In genomic region chr8:87199461-87200131, GRCm38 (mm10) we compare ENCODE assay signal across 11 mouse cellular contexts.
DNase-seq lines count a peak whose midpoint lies in the region; ATAC-seq and TF ChIP-seq lines count a peak whose summit lies in the region.
"Had no signal": no experiment of that assay in that cellular context is flagged by ENCODE, and none has a peak within 500 bp of the region (broad histone marks: within the 10 kb centered on the region; RNA-seq: fewer than 3 reads in every experiment).

No protein-coding gene starts in this region.

- H3K27ac ChIP-seq in lung, embryonic 14.5 days (ENCODE audit: low read depth): no peak overlapping the region
- 0 out of 2 replicates have a peak overlapping the region, but pooled peaks have one; percentile 49 for H3K27ac ChIP-seq in embryonic facial prominence, embryonic 15.5 days (replicated peaks)

- DNase-seq in lung, embryonic 14.5 days: peak; percentile 63
- no peak for DNase-seq in lung, postnatal 14 days
- DNase-seq in hindlimb bud, embryonic 11.5 days (ENCODE audit: extremely low spot score, low read depth, low spot score): peak; percentile 54
- DNase-seq in retina, adult 2 months (ENCODE audit: low read depth, low spot score): peak; percentile 70
- no peak for DNase-seq in layer of hippocampus, adult 11-12 months (ENCODE audit: low spot score)
- DNase-seq in cerebellum, adult 8-10 months: no peak
- no peak for DNase-seq in ovary, adult 18-20 months (ENCODE audit: low spot score)
- DNase-seq: thymus, postnatal 25 days had no signal

- TF ChIP-seq CTCF in lung, embryonic 14.5 days (IDR thresholded peaks at IDR 0.05; ENCODE audit: low read depth): no peak

- H3K36me3 ChIP-seq in lung, embryonic 14.5 days (ENCODE audit: insufficient read depth): no peaks in the 10 kb centered on the region
- no peaks in the 10 kb centered on the region for H3K36me3 ChIP-seq in embryonic facial prominence, embryonic 15.5 days

- no peaks in the 10 kb centered on the region for H3K9me3 ChIP-seq in lung, embryonic 14.5 days (ENCODE audit: low read depth, low read length)
- H3K9me3 ChIP-seq in embryonic facial prominence, embryonic 15.5 days (replicated peaks): no peaks in the 10 kb centered on the region
- H3K9me3 ChIP-seq: megakaryocyte, embryonic 14.5 days had no signal

- no peaks in the 10 kb centered on the region for H3K27me3 ChIP-seq in lung, embryonic 14.5 days (ENCODE audit: insufficient read depth, low read length)
- no peaks in the 10 kb centered on the region for H3K27me3 ChIP-seq in embryonic facial prominence, embryonic 15.5 days
- H3K27me3 ChIP-seq: megakaryocyte, embryonic 14.5 days had no signal

- 0% methylated on average over 8 of the region's 8 CpGs for WGBS in lung, embryonic 14.5 days
- WGBS in embryonic facial prominence, embryonic 15.5 days: 5% methylated on average over 8 of the region's 8 CpGs

- peak overlapping the region; percentile 37 for H3K4me2 ChIP-seq in lung, embryonic 14.5 days
- no peak overlapping the region for H3K4me2 ChIP-seq in embryonic facial prominence, embryonic 15.5 days (replicated peaks)

- H3K4me1 ChIP-seq in lung, embryonic 14.5 days (ENCODE audit: insufficient read depth): peaks cover 31% of the 10 kb centered on the region
- H3K4me1 ChIP-seq in embryonic facial prominence, embryonic 15.5 days: peaks cover 40% of the 10 kb centered on the region
- H3K4me1 ChIP-seq: megakaryocyte, embryonic 14.5 days had no signal

- ATAC-seq in lung, embryonic 14.5 days (ENCODE audit: insufficient read depth): peak; percentile 83
- ATAC-seq in embryonic facial prominence, embryonic 15.5 days (ENCODE audit: insufficient number of reproducible peaks, low FRiP score, low TSS enrichment, low read depth): no peak
- ATAC-seq: Patski had no signal

- no peak overlapping the region for H3K9ac ChIP-seq in lung, embryonic 14.5 days
- H3K9ac ChIP-seq in embryonic facial prominence, embryonic 15.5 days: no peak overlapping the region

- no peak overlapping the region for H3K4me3 ChIP-seq in lung, embryonic 14.5 days (ENCODE audit: low read depth, low read length)
- H3K4me3 ChIP-seq in embryonic facial prominence, embryonic 15.5 days (replicated peaks): no peak overlapping the region
- H3K4me3 ChIP-seq: megakaryocyte, embryonic 14.5 days had no signal

Comparison
In these comparisons a context has a peak if more than half of its experiments do, and no peak if none do; other contexts are left out.
1. DNase-seq: peak in lung, embryonic 14.5 days (single experiment), hindlimb bud, embryonic 11.5 days (single experiment) and retina, adult 2 months (single experiment); none in lung, postnatal 14 days (single experiment), layer of hippocampus, adult 11-12 months (single experiment), cerebellum, adult 8-10 months (single experiment) and ovary, adult 18-20 months (single experiment).